Mouse (Mus musculus) spleen, adult 2 months (tissue): ENCODE data around the gene Sema3g. TPM values are rescaled to one million over a fixed set of nuclear protein-coding genes. Genes with fewer than 3 reads are reported as not detected.

Experiments
- DNase-seq, 2 experiments: peaks; one replicate each; pipeline versions ENCODE4 v3.0.0 to v3.0.0-alpha.2; 2012 to 2021; ENCODE audit warnings: low spot score in 2 of 2, low read depth in 1 of 2
- H3K27ac ChIP-seq: fragments of 200-500 bp; 2 replicates; pipeline ENCODE4 v1.5.1; 2012; ENCODE audit warnings: low read length, inconsistent platforms; ENCODE audit not compliant: insufficient read depth
- H3K27me3 ChIP-seq: fragments of 200-500 bp; 2 replicates; pipeline ENCODE4 v1.6.1; 2012; ENCODE audit warnings: mild to moderate bottlenecking, moderate library complexity, low read length, inconsistent platforms; ENCODE audit not compliant: control insufficient read depth, insufficient read depth
- H3K36me3 ChIP-seq: fragments of 200-500 bp; 2 replicates; pipeline ENCODE4 v1.6.1; 2012; ENCODE audit warnings: mild to moderate bottlenecking, low read length, inconsistent platforms; ENCODE audit not compliant: control insufficient read depth, insufficient read depth
- H3K4me1 ChIP-seq: fragments of 200-500 bp; 2 replicates; pipeline ENCODE4 v1.6.1; 2011; ENCODE audit warnings: inconsistent platforms; ENCODE audit not compliant: control insufficient read depth, insufficient read depth, insufficient read length
- H3K4me3 ChIP-seq: fragments of 200-500 bp; 2 replicates; pipeline ENCODE4 v1.5.1; 2011; ENCODE audit warnings: mild to moderate bottlenecking, inconsistent platforms; ENCODE audit not compliant: insufficient read depth, insufficient read length; ENCODE audit errors: extremely low read depth
- CTCF ChIP-seq: fragments of 200-500 bp; IDR thresholded peaks from 2 replicates; pipeline ENCODE4 v1.5.1; 2011; ENCODE audit warnings: mild to moderate bottlenecking, inconsistent platforms; ENCODE audit not compliant: insufficient read depth, insufficient read length, insufficient replicate concordance; ENCODE audit errors: extremely low read depth
- POLR2A ChIP-seq: fragments of 200-500 bp; IDR thresholded peaks from 2 replicates; pipeline ENCODE4 v1.6.1; 2011; ENCODE audit warnings: low read depth, low read length, inconsistent platforms
- WGBS: fragments of 180-500 bp; shearing (Covaris S2); methylation state at CpG from one replicate; pipeline ENCODE4 v1.1.7; 2018; 5-methylcytosine and 5-hydroxymethylcytosine counted together
- polyA plus RNA-seq: library from polyadenylated mRNA; depleted of rRNA; stranded (reverse); fragments of >200 nt; gene quantifications from 2 replicates; pipeline ENCODE4 v1.2.3, GENCODE M21; 2012

Sema3g gene
- polyA plus RNA-seq, 1 experiment = 4.3 TPM

DNA sequence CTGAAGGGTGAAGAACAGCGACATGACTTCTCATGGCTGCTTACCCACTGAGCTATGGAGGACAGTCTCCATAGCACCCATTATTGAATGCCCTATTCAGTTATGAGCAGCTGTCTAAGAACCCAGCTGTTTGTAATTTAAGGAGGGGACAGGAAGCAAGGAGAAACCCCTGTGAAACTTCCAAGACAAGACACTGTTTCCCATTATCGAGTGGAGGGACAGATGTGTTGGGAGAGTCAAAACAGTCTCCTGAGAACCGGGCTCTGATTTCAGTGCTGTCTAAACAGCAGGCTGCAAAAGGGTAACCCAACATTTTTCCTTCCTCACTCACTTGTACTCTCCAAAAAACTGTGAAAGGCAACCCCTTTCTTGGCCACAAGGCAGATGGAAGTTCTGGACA lies 22.9 kb downstream of the Sema3g start:
- 82% methylated on average over 3 of the region's 3 CpGs for WGBS
- peaks cover 4% of the 10 kb centered on the region; the same call in 1 of the 2 replicates for H3K36me3 ChIP-seq
- H3K27me3 ChIP-seq = no peaks in the 10 kb centered on the region
- no peak for DNase-seq
- H3K4me3 ChIP-seq = no peak overlapping the region
- no peak for TF ChIP-seq CTCF
- no peak for TF ChIP-seq POLR2A
- H3K27ac ChIP-seq = no peak overlapping the region
- no peaks in the 10 kb centered on the region for H3K4me1 ChIP-seq

- Histone ChIP-seq H3K27ac (no peak overlapping the region), H3K27me3 (no peaks in the 10 kb centered on the region), H3K4me1 (no peaks in the 10 kb centered on the region), H3K4me3 (no peak overlapping the region), H3K36me3 (no peaks in the 10 kb centered on the region)
- 19% methylated on average over 1 of the region's 1 CpGs for WGBS
- no peak for DNase-seq
- no peak for TF ChIP-seq POLR2A
- no peak for TF ChIP-seq CTCF
These were observed 27.1 kb downstream of the Sema3g start for GRCm38 (mm10) chr14:31244777-31245176.

GRCm38 (mm10) chr14:31245946-31246345 lies 28.3 kb downstream of the Sema3g start:
- no peak for TF ChIP-seq POLR2A
- no peak for TF ChIP-seq CTCF
- Histone ChIP-seq H3K27me3 (no peaks in the 10 kb centered on the region), H3K27ac (no peak overlapping the region), H3K36me3 (no peaks in the 10 kb centered on the region), H3K4me1 (no peaks in the 10 kb centered on the region), H3K4me3 (no peak overlapping the region)
- WGBS = 96% methylated on average over 1 of the region's 1 CpGs
- no peak for DNase-seq

DNA sequence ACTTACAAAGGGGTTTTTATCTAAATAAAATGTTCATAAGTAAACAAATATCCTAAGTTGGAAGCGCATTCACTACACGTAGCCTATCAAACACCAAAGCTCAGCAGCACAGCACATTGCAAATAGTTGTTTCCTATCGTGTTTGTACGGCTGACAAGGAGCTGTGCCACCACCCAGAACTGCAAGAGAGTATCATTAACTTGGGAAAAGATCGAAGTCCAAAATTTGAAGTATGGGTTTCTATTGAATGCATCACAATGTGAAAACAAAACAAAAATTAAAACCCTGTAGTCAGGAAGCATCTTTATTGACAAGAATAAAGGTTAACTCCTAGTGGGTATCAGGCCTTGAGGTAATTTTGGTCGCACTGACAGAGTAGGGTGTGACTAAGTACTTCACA lies 30.7 kb downstream of the Sema3g start:
- Histone ChIP-seq H3K36me3 (no peaks in the 10 kb centered on the region), H3K4me3 (no peak overlapping the region), H3K4me1 (no peaks in the 10 kb centered on the region; the same call in 1 of the 2 replicates), H3K27ac (no peak overlapping the region), H3K27me3 (no peaks in the 10 kb centered on the region)
- 93% methylated on average over 6 of the region's 6 CpGs for WGBS
- TF ChIP-seq CTCF (no peak), POLR2A (no peak)
- no peak for DNase-seq

DNA sequence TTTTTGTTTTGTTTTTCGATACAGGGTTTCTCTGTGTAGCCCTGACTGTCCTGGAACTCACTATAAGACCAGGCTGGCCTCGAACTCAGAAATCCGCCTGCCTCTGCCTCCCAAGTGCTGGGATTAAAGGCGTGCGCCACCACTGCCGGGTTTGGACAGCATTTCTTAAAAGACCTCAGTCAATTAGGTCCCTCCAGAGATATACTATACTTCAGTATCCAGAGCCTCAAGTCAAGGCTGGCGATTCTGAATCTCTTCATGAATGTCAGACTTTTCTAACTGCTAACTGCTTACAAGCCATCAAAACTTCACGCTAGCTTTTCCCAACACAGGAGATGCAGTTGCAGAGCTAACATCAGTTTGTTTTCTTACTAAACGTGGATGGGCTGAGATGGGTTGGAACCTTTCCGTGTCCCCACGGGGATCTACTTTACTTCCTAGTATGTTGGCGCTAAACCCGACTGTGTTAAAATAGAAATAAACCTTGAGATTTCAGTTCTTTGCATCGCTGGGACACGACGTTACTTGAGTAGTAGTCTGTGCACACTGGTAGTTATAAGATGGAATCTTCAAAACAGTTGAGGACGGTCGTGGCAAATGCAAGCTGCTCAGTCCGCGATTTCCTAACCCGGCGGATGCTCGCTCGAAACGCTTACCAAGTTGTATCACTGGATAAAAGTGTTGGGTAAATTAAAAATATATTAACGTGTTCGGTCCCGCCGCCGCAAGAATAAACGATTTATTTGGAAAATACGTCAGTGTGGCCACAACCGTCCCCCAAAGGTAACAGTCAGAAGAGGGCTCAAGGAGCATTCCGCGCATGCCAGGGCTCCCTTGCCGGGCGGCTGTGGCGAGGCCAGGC lies 32.8 kb downstream of the Sema3g start:
- H3K27ac ChIP-seq = peak overlapping the region; percentile 100
- WGBS = 11% methylated on average over 38 of the region's 38 CpGs
- DNase-seq = no peak
- no peaks in the 10 kb centered on the region for H3K27me3 ChIP-seq
- TF ChIP-seq POLR2A = no peak
- no peak for TF ChIP-seq CTCF
- peak overlapping the region; percentile 87 for H3K4me3 ChIP-seq
- H3K4me1 ChIP-seq = no peaks in the 10 kb centered on the region; the same call in 1 of the 2 replicates
- H3K36me3 ChIP-seq = peaks cover 10% of the 10 kb centered on the region

DNA sequence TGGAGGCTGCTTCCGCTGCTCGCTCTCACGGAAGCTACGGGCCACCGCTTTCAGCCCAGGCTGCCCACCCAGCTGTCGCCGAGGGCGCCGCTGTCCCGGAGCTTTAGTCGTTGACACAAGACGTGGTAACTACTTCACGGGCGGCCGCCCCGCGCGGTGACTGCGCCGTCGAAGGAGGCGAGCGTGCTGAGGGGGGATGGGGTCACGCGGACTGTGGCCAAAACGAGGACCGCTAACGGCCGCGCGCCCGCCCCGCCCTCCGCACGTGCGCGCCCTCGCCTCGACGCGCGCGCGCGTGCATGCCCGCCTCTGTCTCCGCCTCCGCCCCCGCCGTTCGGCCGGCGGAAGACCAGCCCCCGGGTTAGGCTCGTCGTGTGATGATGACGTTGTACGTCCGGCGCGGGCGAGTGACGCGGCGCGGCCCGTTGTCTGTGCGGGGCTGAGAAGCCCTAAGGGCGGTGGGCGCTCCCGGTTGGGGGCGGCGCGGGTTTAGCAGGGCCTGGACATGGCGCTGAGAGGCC lies 33.5 kb downstream of the Sema3g start, which contains the start of the genes Phf7 and Bap1:
Gene Phf7, minus strand, starts transcription at position 234 of the 521 bp plus-strand sequence.
Gene Bap1, plus strand, starts transcription at position 367 of the 521 bp plus-strand sequence.
- peak within 1 kb of the TSS; percentile 87 for H3K4me3 ChIP-seq
- no peak for TF ChIP-seq CTCF
- TF ChIP-seq POLR2A = peak; percentile 53
- peak within 1 kb of the TSS; percentile 100 for H3K27ac ChIP-seq
- H3K4me1 ChIP-seq = no peaks in the 10 kb centered on the region; the same call in 1 of the 2 replicates
- peaks cover 15% of the 10 kb centered on the region for H3K36me3 ChIP-seq
- under 1% methylated on average over 75 of the region's 75 CpGs for WGBS
- H3K27me3 ChIP-seq = no peaks in the 10 kb centered on the region
- DNase-seq = peak; percentile 84 to 93
